Mouse (Mus musculus) G1E (cell line): ENCODE data around the gene Ccnjl.

Source experiments
- CTCF ChIP-seq: IDR thresholded peaks from 2 replicates; pipeline ENCODE4 v1.5.1; 2012; ENCODE audit warnings: low read depth, low read length, inconsistent platforms, mixed read lengths
- GATA1 ChIP-seq: IDR thresholded peaks from 2 replicates; pipeline ENCODE4 v1.6.1; 2012; ENCODE audit warnings: borderline replicate concordance, low read length, inconsistent platforms, mixed read lengths
- POLR2AphosphoS5 ChIP-seq: IDR thresholded peaks from 2 replicates; pipeline ENCODE4 v1.6.1; 2012; ENCODE audit warnings: low read depth, low read length, inconsistent platforms; ENCODE audit not compliant: insufficient replicate concordance

- TF ChIP-seq CTCF, result no peak
- TF ChIP-seq GATA1, result no peak
- TF ChIP-seq POLR2AphosphoS5, result no peak
Measured at GRCm38 (mm10) chr11:43505188-43505587, 23.4 kb upstream of the Ccnjl start.
